Mouse (Mus musculus) urinary bladder, postnatal 36 days (tissue): ENCODE data around the gene Orc3.

Experiments
- DNase-seq, 2 experiments: peaks; one replicate each; pipeline ENCODE4 v3.0.0; 2022; ENCODE audit warnings: low spot score in 2 of 2, mixed read lengths in 1 of 2

Gene Orc3

DNA sequence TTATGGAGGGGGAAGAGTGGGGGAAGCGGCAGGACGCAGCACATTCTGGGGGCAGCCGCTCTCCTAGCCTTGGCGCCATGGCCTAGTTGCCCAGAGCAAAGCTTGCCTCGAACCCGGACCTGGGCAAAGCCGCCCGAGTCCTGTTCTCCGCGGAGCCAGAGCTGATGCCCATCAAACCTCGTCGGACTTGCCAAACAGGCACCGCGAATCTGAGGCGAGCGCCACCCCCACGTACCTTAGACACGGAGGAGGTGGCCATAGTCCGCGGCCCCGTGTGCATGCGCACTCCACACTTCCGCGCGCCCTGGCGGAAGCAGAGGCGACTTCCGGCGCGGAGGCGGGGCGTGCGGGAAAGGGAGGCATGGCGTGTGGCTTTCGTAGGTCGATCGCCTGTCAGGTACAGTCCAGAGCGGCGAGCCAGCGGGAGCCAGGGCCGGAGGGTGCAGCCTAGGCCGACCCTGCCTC lies at the start of gene Orc3, which contains the start of gene Rars2:
Orc3 (minus strand) TSS at position 315 of the 465 bp plus-strand sequence.
Rars2 (plus strand) TSS at position 328 of the 465 bp plus-strand sequence.
- DNase-seq, result peak; percentile 85 to 92

DNA sequence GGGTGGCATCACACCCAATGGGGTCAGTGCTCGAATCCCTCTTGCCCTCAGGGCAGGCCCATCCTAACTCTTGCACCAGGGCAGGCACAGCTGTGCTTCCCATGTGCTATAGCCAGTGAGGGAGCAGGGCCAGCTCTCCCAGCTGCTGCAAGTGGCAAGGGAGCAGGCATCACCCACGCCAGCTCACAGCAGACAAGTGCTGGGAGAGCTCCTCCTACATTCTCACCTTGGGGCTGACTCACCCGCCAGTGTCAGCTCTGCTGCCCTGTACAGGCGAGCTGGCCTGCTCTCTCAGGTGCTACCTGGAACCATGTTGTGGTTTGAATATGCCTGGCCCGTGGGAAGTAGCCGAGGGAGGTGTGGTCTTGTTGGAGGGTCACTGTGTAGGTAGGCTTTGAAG lies 47.2 kb upstream of the Orc3 start:
- DNase-seq, result no peak

DNA sequence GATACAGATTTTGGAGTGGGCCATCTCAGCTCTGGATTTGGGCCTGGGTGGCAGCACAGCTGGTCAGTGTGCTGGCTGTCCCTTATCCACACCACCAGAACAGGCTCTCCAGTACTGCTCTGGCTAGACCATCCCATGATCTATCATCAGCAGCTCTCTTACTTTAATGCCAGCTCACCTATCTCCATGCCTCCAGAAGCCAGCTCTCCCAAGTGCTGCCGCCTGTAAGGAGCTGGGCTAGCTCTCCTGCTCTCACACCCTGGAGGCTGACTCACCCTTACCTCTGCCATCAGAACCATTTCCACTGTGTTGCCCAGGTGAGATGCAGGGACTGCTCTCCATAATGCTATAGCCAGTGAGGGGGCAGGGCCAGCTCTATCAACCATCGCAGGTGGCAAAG lies 46.8 kb upstream of the Orc3 start:
- DNase-seq, result no peak

DNA sequence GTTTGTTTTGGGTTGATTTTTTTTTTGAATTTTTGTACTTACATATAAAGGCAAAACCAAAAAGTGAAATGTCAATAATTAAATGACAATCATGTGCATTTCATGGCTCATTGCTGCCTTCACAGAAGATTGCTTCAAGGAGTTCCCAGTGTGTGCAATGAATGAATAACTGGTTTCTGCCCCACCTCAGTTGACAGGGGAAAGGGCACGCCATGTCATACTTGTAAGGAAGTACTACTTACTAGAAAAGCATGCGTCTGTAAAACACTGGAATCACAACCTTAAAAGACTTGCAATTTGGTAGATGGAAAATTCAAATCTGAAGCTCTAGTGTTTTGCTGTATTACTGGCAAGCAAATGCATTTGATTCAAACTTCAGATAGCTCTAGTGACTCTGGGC lies 44.3 kb upstream of the Orc3 start:
- DNase-seq, result no peak

DNA sequence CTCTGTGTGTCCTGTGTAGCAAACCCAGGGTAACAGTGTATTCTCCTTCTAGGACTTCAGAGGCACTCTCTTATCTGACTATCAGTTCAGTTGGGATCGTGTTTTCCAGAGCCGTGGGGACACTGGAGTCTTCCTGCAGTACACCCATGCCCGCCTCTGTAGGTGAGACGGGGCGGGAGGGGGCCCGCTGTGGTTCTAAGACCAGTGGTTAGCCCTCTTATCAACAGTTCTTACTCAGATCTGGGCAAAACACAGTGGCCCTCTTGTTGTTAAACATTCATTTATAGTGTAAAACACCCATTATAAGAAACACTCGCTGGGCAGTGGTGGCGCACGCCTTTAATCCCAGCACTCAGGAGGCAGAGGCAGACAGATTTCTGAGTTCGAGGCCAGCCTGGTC lies 41.4 kb upstream of the Orc3 start:
- no peak for DNase-seq

DNA sequence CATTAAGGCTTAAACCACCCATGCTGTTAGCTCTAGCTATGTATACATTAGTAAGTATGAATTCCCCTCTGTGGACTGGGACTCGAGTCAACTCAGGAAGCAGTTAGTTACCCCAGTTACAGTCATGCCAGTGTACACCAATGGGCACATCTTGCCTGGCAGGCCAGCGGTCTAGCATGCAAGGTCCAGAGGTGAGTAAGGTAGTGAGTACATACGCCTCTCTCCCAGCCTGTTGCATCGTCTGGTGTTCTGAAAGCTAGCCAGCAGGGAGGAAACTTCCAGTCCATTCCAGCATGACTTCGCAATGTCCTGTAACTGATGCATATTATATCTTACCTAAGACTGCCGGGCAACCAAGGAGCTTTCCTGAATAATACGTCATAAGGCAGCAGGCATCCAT lies 38.4 kb upstream of the Orc3 start:
- no peak for DNase-seq

DNA sequence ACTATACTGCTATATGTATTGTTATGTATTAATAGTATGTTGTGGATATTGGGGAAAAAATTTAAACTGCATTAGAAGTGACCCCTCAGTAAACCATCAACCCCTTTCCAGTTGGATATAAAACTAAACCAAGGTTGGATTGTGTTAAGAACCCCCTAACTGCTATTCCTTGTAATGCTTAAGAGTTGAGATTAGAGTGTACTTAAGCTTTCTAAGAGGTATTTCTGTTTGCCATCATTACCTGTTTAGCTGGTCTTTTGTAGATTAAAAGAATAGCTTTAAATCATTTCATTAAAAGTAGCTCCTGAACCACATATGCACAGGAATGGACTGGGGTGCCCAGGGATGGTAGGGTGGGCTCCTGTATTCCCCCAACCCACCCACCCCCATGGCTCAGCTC lies 30.0 kb upstream of the Orc3 start:
- DNase-seq, result no peak

DNA sequence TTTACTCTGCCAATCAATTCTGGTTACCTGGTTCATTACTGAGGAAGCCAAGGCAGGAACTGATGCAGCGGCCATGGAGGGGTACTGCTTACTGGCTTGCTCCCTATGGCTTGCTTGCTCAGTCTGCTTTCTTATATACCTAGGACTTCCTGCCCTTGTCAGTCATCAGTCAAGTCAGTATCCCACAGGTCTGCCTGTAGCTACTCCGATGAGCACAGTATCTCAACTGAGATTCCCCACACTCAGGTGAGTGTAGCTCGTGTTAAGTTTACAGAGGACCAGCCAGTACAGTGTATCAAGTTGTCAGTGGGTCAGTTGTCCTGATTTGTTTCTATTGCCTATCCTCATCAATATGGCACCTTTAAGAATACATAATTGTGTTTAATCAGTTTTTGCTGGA lies 26.0 kb upstream of the Orc3 start:
- DNase-seq, result no peak

DNA sequence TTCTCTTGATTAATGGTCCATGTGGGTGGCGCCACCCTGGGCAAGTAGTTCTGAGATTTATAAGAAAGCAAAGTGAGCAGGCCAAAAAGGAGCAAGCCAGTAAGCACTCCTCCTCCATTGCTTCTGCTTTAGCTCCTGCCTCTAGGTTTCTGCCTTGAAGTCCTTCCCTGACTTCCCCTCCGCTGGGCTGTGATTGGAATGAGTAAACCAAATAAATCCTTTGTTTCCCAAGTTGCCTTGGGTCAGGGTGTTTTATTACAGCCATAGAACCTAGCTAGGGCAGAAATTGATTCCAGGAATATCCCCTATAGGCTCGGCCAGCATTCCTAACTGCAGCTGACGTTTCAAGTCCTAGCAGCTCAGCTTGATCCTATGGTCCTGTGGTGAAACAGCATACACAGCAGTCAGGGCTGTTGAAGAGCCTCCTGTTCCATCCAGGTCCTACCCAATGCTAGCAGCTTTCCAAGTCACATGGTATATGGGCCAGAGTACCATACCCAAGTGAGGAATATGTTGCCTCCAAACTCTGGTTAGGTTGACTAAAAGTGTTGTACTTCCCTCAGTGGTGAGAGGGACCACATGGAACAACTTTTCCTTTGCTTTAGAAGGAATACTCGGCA lies 25.1 kb upstream of the Orc3 start:
- DNase-seq, result no peak

DNA sequence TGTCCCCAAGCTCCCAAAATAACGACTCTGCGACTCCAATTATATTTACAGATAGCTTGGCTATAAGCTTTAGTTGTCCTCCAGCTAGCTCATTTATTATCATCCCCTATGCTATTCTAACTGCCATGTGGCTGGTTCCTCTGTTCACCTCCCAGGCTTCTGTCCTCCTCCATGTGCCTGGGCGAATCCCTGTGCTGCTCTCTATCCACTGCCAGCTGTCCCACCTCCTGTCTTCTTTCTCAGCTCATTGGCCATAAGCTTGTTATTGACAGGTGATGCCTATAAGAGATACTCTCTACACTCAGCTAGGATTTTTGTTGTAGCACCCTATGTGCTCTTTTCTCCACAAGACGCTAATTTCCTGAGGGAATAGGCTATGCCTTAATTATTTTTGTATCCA lies 23.1 kb upstream of the Orc3 start:
- no peak for DNase-seq

DNA sequence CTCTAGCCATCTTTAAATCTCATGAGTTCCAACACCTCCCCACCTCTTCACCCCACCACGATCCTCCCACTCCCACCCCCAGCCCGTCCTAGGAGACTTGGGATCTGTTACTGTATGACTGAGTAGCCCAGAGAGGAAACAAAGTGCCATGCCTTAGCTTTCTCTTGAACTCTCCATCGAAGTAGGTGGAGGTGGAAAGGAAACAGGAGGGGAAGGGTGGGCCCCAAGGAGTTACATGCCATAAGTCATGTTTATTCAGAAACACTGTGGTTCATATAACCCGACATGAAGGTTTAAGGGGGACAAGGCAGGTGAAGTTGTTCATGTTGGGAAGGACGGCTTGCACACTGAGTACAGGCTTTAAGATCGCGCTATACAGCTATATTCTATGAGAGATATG lies 22.6 kb upstream of the Orc3 start:
- DNase-seq, result no peak

DNA sequence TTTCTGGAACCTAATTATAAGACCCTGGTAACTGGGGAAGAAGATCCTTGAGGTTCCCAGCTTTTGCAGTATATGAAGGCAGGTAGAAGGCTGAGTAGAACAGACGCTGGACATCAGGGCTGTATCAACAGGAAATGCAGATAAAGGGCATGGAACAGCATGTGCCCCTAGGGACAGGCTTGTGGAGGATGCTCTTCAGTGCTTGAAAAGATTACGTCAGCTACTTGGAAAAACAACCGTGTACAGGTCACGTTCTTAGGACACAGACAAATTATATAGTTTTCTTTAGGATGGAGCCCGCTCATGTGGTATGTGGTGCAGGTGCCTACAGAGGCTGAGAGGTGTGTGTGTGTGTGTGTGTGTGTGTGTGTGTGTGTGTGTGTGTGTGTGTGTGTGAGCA lies 21.3 kb upstream of the Orc3 start:
- DNase-seq, result no peak

DNA sequence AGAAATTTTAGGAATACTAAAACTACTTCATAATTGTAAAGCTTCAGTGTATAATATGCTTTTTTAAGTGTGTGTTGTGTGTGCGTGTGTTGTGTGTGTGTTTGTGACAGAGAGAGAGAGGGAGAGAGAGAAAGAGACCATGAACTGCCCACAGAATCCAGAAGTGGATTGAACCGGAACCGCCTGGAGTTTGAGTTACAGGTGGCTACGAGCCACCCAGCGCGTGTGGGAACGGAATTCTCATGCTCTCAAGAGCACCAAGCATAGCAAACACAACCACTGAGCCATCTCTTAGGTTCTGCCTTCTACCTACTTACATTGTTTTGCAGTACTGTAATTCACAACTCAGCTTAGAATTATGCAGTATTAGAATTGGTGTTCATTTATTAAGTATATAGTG lies 19.4 kb upstream of the Orc3 start:
- no peak for DNase-seq

DNA sequence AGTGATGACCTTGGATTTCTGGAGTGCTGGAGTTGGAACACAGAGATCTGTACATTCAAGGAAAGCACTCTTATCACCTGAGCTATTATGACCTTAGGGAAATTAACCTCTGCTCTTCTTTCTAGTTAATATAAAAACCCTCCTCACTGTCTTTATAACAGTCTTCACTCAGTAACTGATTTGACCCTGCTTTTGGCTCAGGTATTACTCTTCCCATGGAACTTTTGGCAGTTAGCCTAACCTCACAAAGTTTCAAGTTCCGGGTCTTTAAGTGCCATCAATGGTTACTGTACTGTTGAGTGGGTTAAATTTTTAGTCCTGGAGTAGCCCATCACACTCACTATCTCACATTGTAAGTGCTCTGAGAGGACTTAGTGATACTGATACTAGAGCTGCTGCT lies 15.2 kb upstream of the Orc3 start:
- DNase-seq, result no peak

DNA sequence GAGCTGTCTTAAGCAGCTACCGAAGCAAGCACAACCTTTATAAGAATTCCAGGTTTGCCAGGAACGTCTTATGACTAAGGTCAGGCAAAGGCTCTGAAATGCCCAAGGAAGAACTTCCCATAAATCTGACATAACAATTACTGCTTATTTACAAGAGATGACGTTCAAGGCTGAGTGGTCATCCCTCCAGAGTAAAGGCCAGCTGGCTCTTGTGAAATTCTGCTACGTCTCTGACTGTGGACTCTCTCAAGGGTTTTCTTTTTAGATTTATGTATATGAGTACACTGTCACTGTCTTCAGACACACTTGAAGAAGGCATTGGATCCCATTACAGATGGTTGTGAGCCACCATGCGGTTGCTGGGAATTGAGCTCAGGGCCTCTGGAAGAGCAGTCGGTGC lies 11.7 kb upstream of the Orc3 start:
- no peak for DNase-seq

DNA sequence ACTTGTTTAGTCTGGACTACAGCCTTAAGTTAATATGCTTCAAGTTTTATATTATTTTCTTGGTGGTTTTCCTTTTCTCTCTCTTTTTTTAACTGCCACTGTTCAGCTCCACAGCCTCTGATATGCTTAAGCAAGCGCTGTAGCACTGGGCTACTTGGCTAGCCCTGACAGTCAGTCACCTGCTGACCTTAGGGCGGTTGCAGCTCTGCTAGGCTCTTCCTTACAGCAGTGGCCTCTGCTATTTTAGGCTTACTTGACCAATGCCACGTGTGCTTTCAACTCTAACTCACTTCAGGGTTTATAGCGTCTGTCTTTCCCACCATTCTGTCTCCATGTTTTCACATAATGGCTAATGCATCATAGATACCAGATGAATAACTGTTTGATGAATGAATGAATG lies 10.8 kb upstream of the Orc3 start:
- DNase-seq, result no peak

DNA sequence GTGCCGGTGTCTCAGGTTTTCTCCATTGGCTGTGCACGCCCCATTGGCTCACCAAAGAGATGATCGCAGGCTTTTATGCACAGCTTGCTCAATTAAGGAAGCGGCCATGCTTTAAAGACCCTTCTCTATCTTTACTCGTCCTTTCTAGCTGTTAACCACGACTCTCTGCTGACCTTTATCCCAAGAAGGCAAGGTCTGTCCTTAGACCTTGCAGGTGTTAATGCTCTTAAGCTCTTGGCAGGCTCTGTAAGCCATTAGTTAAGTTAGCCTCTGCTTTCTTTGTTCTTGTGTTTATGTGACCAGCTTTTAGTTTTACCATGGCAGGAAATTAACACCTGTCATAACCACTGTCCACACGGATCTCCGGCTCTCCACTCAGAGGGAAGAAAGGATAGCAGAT lies 1.4 kb upstream of the Orc3 start:
- no peak for DNase-seq

DNA sequence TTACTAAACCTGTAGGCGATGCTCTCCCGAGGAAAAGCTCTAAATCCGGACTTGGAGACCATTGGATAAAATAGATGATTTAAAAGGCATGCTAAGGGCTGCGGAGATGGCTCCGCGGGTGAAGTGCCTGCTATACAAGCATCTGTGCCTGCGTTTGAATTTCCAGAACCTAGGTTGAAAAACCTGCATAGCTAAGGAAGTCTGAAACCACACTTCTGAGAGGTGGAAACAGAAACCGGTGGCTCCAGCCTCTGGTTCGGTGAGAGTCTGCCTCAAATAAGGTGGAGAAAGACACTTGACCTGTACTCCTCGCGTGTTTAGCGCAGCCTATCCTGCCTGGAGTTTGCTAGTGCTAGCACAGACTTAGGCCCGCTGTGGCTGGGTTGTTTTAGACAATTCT lies 559 bp upstream of the Orc3 start:
- peak in 1 of 2 experiments; percentile 8 for DNase-seq

DNA sequence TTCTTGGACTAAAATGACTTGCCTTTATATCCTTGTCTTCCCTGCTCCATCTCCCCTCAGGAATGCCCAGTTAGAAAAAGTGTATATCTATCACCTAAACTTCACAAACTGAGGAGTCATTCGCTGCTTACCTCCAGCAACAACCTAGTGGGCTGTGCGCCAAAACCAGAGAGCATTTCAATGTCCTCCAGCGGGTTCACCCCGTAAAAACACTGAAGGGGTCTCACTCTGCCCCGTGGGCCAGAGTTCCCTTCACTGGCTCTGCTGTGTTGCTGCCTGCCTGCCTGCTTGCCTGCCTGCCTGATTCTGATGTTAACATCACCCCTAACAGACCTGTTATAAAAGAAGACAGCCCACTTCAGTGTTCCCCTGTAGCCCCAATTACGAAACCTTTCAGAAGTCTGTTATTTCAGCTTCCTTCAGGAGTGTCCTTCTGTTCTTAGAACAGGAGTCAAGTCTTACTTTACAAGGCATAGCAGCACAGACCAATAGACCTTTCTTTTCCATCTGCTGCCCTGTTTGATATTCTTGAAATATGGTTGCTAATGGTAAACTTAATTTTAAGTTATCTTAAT lies 1.1 kb downstream of the Orc3 start:
- DNase-seq, result peak in 1 of 2 experiments; percentile 4

DNA sequence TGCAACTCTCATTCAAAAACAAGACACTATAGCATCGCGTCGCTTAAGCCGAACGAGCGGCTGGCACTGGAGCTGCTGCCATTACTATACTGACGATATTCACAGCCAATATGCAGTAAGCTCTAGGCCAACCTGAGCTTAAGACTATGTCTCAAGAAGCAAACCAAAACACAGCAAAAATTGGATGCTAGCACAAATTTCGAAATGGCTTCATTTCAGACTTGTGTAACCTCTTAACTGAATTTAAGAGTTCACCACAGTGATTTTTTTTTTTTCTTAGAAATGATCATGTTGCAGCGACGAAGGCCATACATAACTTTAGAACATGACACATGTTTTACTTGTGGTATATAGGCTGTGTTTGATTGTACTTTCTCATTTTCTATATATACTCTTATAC lies 8.1 kb downstream of the Orc3 start:
- no peak for DNase-seq

DNA sequence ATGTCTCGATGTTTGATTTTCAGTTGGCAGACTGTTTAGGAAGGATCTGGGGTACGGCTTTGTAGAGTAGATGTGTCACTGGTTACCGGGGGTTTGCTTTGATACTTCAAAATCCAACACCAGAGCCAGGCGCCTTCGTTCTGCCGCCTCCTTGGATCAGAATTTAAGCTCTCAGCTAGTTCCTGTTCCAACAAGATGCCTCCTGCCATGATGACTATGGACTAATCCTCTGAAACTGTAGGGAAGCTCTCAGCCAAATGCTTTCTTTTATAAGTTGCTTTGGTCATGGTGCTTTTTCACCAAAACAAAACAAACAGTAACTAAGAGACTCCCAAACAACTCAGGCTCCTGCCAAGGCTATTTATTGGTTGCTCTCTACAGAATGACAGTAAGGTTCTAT lies 11.6 kb downstream of the Orc3 start:
- DNase-seq, result no peak

DNA sequence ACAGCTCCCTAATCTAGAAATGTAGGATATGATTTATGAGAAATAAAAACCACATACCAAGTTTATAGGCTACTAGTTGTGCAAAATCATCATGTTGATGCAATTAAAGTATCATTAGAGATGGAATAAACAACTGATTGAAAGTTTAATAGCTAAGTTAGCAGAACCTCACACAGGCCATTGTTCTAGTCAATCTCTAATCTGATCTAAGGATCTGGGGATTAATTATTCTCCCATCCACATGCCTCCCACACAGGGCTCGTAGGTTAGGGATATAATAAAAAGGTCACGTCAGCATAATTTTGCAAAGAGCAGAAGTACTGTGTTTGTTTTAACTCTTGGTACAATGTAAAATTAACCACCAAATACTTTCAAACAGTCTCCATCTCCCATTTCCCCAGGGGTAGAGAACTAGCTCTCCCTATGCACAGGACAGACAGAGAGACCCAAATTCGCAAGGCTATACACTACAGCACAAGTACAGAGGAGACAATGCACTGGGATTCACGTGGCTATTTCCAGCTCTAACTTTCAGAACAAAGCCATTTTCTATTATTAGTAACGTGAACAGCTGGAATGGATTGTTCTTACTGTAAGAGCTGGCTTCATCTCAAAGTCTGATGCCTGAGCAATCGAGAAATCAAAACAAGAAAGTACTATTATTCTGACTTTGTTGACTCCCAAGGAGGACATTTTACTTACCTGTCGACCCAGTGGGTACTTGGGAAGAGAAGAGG lies 29.7 kb downstream of the Orc3 start:
- DNase-seq, result no peak

DNA sequence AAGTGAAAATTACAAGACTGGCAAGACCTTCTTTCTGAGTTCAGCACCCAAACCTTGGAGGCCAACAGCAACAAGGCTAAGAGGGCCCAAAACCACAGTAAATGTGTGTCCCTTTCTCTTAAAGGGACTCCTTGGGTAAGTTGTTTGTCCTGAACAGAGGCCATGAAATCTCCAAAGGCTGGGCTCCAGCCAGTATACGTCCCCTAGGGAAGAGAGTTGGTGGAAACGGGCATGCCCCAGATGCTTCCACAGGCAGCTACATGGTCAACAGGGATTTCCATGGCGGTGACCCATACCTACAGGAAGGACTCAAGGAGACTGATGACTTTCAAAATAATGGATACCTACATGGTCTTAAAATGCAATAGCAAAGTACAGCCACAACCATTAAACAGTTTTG lies 31.3 kb downstream of the Orc3 start:
- DNase-seq, result peak in 1 of 2 experiments; percentile 40
